Mouse (Mus musculus) WW6 (cell line): ENCODE measurements around the gene Serpinb8.

ENCODE experiments used
- DNase-seq: peaks from one replicate; pipeline ENCODE4 v3.0.0-alpha.2; 2013; ENCODE audit warnings: low read depth, low spot score

Serpinb8 gene

GRCm38 (mm10) chr1:107589691-107590470, at the start of gene Serpinb8:
Gene Serpinb8 (plus strand): TSS chr1:107590006.
- DNase-seq: no peak

GRCm38 (mm10) chr1:107559494-107559893, 30.3 kb upstream of the Serpinb8 start:
- no peak for DNase-seq

DNA sequence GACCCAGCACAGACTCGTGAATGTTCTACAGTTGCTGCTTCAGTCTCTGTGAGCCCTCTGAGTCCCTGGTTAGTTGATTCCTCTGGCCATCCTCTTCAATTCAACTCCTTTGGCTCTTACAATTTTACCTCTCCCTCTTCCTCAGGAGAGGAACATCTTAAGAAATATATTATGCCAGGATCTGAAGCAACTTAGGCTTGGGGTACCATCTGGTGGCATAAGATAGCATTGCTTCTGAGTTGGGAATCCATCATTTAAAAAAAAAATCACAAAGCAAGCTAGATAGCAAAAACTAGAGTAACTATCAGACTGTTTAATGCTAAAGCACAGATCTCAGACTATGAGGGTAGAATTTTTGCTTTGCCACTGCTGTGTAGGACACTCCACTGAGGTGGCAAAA, 27.7 kb upstream of the Serpinb8 start:
- no peak for DNase-seq

GRCm38 (mm10) chr1:107565644-107566043, 24.2 kb upstream of the Serpinb8 start:
- DNase-seq: no peak

DNA sequence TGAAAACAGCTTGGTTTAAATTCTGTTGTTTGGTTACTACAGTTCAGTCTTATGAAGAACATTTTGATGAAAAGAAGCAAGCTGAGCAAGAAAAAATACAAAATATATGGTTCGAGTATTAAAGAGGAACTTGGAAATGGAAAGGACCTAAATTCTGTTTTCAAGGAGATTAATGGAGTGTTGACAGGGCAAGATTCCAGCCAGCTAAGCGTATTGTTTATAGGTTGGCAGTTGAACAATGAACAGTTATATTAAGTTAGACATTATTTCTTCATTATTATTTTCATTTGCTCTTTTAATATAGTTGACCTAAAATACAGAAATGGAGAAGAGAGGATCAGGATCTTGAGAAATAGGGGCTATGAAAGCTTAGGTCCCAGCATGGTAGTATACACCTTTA, 13.7 kb upstream of the Serpinb8 start:
- DNase-seq: no peak

DNA sequence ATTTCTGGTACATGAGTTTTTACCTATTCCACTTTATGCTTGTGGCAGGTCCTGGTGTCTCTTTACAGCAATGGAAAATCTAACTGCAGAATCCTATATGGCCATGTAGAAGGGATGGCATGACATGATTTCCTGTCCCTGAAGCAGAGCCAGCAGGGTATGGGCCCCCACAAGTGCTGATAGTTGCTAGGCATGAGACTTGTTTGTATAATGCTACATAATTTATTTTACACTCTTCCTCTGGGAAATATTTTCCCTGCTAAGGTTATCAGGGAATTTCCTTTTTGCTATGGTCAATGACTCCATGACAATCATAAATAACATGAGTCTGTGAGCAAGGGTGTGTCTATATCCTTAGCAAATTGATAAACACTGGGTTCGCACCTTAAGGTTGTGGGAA, 12.3 kb upstream of the Serpinb8 start:
- no peak for DNase-seq

DNA sequence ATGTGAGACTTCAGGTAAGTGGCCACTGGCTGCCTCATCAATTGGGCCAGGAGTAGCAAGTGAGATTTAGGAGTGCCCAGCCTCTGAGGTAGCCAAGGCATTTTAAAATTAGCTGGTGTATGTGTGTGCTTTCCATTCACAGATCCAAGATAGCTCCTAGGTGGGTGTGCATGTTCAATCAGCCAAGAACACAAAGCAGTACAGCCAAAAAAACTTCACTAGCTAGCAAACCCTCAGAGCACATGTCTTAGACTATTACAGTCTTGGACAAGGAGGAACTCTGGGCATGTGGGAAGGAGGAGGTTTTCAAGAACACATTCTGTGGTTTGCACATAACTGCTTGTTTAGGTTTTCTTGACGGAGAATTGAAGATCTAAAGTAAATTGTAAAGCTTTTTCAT, 8.6 kb upstream of the Serpinb8 start:
- DNase-seq: no peak

DNA sequence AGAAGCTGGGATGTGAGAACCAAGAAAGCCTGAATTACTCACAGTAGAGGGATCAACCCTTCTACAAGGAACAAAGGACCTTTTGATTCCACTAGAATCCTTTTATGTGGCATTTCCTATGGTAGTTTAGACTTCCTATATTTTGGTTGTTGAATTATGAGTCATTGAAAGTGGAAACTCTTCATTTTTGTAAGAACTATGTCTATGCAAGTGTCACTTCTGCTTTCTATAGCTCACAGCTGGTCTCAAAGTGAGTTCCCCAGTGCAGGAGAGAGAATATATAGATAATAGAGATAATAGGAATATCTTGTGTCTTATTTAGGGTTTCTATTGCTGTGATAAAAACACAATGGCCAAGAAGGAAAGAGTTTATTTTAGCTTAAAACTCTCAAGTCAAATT, 6.9 kb upstream of the Serpinb8 start:
- no peak for DNase-seq

- DNase-seq: no peak
Observed at GRCm38 (mm10) chr1:107583958-107584376, 5.8 kb upstream of the Serpinb8 start.

GRCm38 (mm10) chr1:107584932-107585331, 4.9 kb upstream of the Serpinb8 start:
- DNase-seq: no peak

GRCm38 (mm10) chr1:107586196-107586595, 3.6 kb upstream of the Serpinb8 start:
- DNase-seq: no peak

DNA sequence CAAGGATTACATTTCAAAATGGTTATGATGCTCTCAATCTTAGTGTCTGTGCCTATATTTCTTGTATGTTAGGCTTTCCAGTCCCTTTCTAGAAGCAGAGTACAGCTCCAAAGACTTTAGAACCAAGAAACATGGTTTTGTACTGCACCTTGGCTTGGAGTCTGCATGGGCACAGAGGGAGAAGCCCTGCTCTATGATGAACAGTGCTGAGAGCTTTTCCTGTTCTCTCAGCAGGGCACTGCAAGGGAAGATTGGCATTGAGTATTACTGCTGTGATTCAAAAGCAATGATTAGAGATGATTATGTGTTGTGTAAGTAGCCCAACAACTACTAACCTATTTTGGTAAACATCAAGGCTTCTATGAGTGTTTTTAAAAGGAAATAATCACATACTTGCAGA, 1.6 kb upstream of the Serpinb8 start:
- no peak for DNase-seq

DNA sequence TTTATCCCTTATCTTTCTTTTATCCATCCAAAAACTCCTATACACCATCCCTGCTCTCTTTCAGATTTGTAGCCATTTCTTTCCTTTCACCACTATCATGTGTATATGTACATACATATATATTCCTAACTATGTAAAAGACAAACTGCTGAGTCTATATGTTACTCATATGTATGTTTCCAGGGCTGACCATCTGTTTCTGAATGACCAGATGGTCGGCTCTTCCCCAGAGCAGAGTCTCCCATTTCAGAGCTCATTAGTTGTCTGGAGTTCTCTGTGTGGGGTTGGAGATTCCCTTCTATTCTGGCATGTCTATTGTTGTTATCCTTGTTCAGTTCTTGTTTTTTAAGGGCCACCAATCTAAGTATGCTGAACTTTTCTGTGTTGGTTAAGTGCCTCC, 1.2 kb upstream of the Serpinb8 start:
- no peak for DNase-seq

- DNase-seq: no peak
Observed at GRCm38 (mm10) chr1:107592644-107593043, 2.8 kb downstream of the Serpinb8 start.

DNA sequence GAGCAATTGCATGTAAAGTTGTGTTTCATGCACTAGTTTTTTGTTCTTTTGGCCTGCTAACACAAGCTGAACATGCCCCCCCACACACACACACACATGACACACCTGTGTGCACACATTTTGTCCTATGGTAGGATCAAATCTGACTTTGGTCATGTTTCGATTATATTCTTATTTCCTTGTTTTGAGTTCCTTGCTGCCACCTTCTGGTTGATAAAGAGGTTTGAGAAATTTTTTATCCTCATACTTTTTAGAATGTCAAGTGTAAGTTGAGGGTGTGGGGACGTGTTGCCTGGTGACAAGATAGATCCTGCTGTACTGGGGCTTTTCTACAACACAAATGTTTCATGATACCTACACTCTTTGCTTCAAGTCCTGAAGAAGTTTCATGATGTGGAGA, 3.7 kb downstream of the Serpinb8 start:
- DNase-seq: no peak

DNA sequence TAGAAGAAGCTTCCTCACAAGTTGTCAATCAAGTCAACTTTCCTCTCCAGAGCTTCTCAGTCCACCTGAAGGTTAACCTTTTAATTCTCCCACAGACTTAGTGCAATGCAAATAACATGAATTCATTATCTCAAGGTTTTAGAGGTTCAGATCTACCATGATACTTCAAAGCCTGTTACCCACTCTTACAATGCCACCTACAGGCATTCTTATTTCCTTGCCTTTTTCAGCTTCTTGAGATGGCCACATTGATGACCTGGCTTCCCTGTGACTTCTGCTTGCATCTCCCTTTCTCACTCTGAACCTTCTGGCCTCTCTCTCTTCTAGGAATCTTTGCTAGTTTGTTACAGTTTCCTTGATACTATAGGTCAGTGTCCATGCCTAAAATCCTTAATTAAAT, 7.1 kb downstream of the Serpinb8 start:
- no peak for DNase-seq

DNA sequence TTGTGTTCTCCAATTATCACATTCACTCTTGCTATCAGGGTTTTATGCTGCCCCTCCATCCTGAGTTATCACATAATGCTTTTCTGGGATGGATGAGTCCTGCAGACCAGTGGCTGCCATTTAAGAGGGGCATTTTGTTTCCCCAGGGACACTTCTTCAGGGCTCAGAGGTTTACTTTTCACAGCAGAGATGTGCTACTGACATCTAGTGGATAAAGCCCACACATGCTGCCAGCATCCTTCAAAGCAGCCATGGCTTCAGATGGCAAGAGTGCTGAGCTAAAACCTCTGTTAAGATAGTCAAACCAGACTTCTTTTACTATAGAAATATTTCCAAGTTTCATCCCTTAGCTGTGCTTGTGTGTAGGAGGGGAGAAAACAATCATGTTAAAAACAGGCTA, 8.7 kb downstream of the Serpinb8 start:
- DNase-seq: no peak

GRCm38 (mm10) chr1:107608942-107609341, 19.1 kb downstream of the Serpinb8 start:
- no peak for DNase-seq

DNA sequence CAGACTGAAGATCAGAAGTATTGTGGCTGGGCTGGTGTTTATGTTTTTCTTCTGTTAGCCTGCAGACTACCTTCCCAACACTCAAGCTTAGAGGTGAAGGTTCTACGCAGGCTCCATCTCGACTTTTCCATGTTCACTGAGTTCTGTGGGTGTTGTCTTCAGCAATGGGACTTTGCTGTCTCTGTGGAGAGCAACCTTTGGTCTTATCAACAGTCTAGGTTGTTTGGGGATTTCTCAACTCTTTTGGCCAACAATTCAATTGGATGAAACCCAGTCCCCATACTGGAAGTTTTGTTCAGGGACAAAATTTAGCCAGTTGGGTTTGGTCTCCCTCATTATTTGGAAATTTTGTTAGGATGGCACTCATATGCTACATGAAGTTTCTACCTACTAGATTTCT, 24.3 kb downstream of the Serpinb8 start:
- no peak for DNase-seq

DNA sequence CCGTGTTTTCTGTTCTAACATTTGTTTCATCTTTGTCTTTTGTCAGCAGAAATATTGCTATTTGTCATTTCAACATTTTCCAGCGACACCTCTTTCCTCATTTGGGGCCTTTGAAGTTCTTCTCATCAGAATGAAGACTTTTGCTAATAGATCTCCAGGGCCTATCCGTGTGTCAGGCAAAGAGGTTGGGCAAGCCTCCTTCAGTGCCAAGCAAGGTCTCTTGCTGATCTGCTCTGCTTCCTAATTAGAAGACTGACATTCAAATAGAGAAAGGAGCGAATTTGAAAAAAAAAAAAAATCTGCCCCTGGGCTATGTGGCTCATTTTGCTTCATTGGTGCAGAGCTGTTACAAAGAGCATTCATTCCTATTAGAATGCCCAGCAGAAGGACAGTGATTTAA, 32.2 kb downstream of the Serpinb8 start:
- no peak for DNase-seq

- peak; percentile 1 for DNase-seq
Observed at GRCm38 (mm10) chr1:107635936-107636335, 46.1 kb downstream of the Serpinb8 start.

DNA sequence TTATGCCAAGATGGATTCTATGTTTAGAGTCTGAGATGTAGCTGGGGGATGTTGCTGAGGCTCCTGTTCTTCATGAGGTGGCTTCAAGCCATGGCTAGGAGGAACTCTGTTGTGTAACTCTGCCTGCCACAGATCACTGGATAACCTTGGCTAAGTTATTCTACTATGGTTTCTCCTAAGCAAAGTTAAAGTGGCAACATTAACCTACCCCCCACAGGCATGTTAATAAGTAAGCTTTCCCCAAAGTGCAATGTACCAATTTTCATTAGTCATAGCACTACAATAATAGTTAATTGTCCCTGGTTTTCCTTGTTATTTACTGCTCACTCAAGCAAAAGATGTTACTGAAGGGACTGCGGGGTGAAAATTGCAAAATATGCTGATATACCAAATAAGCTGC, 48.2 kb downstream of the Serpinb8 start:
- no peak for DNase-seq

DNA sequence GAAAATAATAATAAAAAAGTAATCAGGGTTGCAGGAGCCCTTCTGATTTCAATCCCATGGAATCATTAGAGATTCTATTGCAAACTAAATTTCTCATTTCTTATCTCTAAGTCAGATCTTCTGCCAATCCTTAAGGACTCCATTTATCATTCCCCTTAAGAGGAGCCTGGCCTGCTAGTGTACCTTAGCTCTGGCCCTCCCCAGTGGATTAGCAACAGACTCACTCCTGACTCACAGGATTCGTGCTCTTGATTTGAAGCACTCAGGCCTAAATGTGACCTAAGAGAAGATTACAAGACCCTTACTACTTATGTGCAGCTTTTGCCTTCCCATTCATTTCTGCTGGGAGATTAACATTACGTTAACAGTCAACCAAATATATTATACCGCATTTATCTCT, 48.7 kb downstream of the Serpinb8 start:
- DNase-seq: no peak
